Mouse (Mus musculus) stomach, postnatal 0 days (tissue): ENCODE data around the gene 4933405L10Rik. TPM values are rescaled to one million over a fixed set of nuclear protein-coding genes. Genes with fewer than 3 reads are reported as not detected.
A peak's percentile ranks its signal among the peaks of the same experiment; 100 is the strongest.

Source experiments
- ATAC-seq: fragments of 200-750 bp; cut with Nextera tagmentation; 2 replicates; pipeline ENCODE4 v1.8.0; 2017; ENCODE audit not compliant: low FRiP score, low TSS enrichment
- DNase-seq: peaks from one replicate; pipeline ENCODE4 v3.0.0-alpha.2; 2016; ENCODE audit warnings: low spot score
- H3K27ac ChIP-seq: fragments of 300-500 bp; sonication (generic); replicated peaks from 2 replicates; pipeline ENCODE4 v1.5.1; 2014; ENCODE audit warnings: mild to moderate bottlenecking, control low read depth
- H3K27me3 ChIP-seq: fragments of 300-500 bp; sonication (generic); 2 replicates; pipeline ENCODE4 v1.6.1; 2014; ENCODE audit warnings: low read length; ENCODE audit not compliant: control insufficient read depth, insufficient read depth
- H3K36me3 ChIP-seq: fragments of 300-500 bp; sonication (generic); 2 replicates; pipeline ENCODE4 v1.6.1; 2014; ENCODE audit warnings: low read length, mixed read lengths; ENCODE audit not compliant: control insufficient read depth, insufficient read depth
- H3K4me1 ChIP-seq: fragments of 300-500 bp; sonication (generic); replicated peaks from 2 replicates; pipeline ENCODE4 v1.6.1; 2014; ENCODE audit warnings: antibody characterized with exemption; ENCODE audit not compliant: control insufficient read depth, insufficient read depth
- H3K4me2 ChIP-seq: fragments of 300-500 bp; sonication (generic); replicated peaks from 2 replicates; pipeline ENCODE4 v1.6.1; 2014; ENCODE audit warnings: low read depth, mild to moderate bottlenecking, control low read depth, moderate library complexity
- H3K4me3 ChIP-seq: fragments of 300-500 bp; sonication (generic); 2 replicates; pipeline ENCODE4 v1.5.1; 2014; ENCODE audit warnings: low read depth, low read length, control low read depth
- H3K9ac ChIP-seq: fragments of 300-500 bp; sonication (generic); 2 replicates; pipeline ENCODE4 v1.6.1; 2014; ENCODE audit warnings: mild to moderate bottlenecking, low read length, control low read depth, mixed read lengths
- H3K9me3 ChIP-seq: fragments of 300-500 bp; sonication (generic); 2 replicates; pipeline ENCODE4 v1.6.1; 2016; ENCODE audit warnings: low read length; ENCODE audit not compliant: control insufficient read depth
- CTCF ChIP-seq: IDR thresholded peaks from 2 replicates; pipeline ENCODE4 v1.5.1; 2016; ENCODE audit warnings: antibody characterized with exemption, low read depth, mild to moderate bottlenecking, moderate library complexity
- EP300 ChIP-seq: optimal IDR thresholded peaks from 2 replicates; pipeline ENCODE3; 2016; ENCODE audit warnings: antibody characterized with exemption
- WGBS: fragments of 180-500 bp; shearing (Covaris S2); extraction: QIAGEN DNeasy Blood & Tissue Kit; methylation state at CpG from one replicate; pipeline ENCODE4 v1.1.7; 2014; 5-methylcytosine and 5-hydroxymethylcytosine counted together
- polyA plus RNA-seq: library from polyadenylated mRNA; unstranded; fragments of >200 nt; fragmentation: Nextera tagmentation; extraction: Ambion mirVana; gene quantifications from 2 replicates; pipeline ENCODE4 v1.2.1, GENCODE M21; 2015

Gene 4933405L10Rik
- 0.08 and 0.13 TPM in 2 replicates for polyA plus RNA-seq

DNA sequence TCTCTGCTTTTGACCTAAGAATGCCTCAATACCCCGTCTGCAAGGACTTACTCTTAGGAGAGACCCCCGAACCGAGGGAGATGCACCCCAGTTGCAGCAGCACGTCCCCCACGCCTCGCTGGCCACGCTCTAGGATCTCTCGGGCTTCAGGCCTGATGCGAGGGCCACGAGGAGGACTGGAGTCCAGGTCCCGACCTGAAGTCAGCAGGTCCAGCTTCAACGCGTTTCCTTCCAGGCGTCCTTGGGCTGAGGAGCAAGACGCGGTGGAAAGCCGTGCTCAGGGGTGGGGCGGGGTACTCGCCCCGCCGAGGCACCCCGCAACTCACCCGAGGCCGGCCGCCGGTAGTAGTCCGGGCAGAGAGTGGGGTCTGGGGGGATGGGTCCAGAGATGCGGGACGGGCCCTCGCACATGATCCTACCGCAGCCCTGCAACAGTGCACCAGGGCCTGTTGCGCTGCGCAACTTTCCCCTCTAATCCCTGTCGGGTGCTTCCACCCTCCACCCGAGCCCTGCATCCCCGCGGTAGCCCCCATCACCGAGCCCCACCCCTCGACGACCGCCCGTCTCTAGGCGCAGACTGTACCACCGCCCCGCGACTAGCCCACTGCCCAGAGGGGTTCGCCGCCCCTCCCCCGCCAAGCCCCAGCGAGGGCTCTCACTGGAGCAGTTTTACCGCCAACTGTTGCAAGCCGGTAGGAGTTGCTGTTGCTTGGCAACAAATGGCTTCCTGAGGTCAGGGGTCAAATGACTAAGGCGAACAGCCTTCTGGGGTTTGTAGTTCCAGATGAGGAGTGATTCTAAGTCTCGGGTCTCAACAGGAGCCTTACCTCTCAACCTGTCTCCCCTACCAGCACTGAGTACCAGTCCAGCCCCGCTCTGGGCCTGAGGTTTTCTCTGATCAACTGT, at the start of gene 4933405L10Rik, which contains the start of gene Enkd1:
4933405L10Rik (plus strand) TSS at position 158 of the 906 bp plus-strand sequence.
Enkd1 (minus strand) TSS at position 713 of the 906 bp plus-strand sequence.
- peak; percentile 73 for ATAC-seq
- H3K9me3 ChIP-seq, result no peaks in the 10 kb centered on the region
- H3K9ac ChIP-seq, result peak within 1 kb of the TSS; percentile 63
- 1% methylated on average over 54 of the region's 55 CpGs for WGBS
- peaks cover 8% of the 10 kb centered on the region for H3K36me3 ChIP-seq
- peak within 1 kb of the TSS; percentile 76 for H3K4me3 ChIP-seq
- no peak within 1 kb of the TSS for H3K27ac ChIP-seq
- no peaks in the 10 kb centered on the region for H3K4me1 ChIP-seq
- no peaks in the 10 kb centered on the region for H3K27me3 ChIP-seq
- TF ChIP-seq EP300 (no peak), CTCF (no peak)
- peak; percentile 84 for DNase-seq
- H3K4me2 ChIP-seq, result peak within 1 kb of the TSS; percentile 97

DNA sequence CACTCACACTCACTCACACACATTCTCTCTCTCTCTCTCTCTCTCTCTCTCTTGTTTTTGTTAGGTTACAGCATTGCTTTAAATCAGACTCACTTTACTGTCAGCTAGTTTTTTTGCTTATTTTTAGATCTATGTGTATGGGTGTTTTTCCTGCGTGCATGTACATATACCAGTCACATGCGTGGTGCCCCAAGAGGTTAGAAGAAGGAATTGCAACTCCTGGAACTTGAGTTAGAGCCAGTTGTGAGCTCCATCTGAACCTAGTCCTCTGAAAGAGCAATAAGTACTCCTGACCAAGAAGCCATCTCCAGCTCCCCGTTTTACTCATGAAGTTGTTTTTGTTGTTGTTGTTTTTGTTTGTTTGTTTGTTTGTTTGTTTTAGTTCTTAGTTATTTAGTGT, 46.3 kb upstream of the 4933405L10Rik start:
- no peaks in the 10 kb centered on the region for H3K4me1 ChIP-seq
- no peak overlapping the region for H3K9ac ChIP-seq
- H3K27me3 ChIP-seq, result no peaks in the 10 kb centered on the region
- ATAC-seq (no peak), DNase-seq (no peak)
- 70% methylated on average over 3 of the region's 3 CpGs for WGBS
- no peak overlapping the region for H3K4me2 ChIP-seq
- H3K4me3 ChIP-seq, result no peak overlapping the region
- H3K27ac ChIP-seq, result no peak overlapping the region
- TF ChIP-seq CTCF (peak; percentile 69), EP300 (no peak)
- peaks cover 12% of the 10 kb centered on the region for H3K36me3 ChIP-seq
- H3K9me3 ChIP-seq, result no peaks in the 10 kb centered on the region

DNA sequence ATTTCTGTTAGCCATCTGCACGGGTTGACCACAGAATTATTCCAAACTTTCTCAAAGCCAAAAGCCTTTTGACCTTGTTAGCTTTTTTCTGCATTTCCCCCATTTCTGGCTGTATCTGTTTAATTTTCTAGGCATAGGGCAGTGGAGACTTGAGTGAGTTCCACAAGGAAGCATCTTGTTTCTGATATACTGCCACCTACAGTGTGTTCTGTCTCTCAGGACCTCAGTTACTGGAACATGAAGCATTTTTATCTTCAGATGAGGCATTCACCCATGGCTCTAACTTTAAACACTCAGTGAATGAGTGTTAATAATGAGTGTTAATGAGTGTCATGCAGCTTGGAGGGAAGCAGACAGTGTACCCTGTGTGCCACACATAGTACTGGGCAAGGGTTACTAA, 29.6 kb upstream of the 4933405L10Rik start:
- Histone ChIP-seq H3K4me2 (no peak overlapping the region), H3K9me3 (no peaks in the 10 kb centered on the region), H3K27ac (no peak overlapping the region), H3K4me3 (no peak overlapping the region), H3K9ac (no peak overlapping the region), H3K27me3 (no peaks in the 10 kb centered on the region), H3K4me1 (no peaks in the 10 kb centered on the region), H3K36me3 (peaks cover 31% of the 10 kb centered on the region)
- no peak for DNase-seq
- peak; percentile 56 for TF ChIP-seq CTCF
- TF ChIP-seq EP300, result no peak
- ATAC-seq, result no peak
- 59% methylated on average over 1 of the region's 1 CpGs for WGBS

DNA sequence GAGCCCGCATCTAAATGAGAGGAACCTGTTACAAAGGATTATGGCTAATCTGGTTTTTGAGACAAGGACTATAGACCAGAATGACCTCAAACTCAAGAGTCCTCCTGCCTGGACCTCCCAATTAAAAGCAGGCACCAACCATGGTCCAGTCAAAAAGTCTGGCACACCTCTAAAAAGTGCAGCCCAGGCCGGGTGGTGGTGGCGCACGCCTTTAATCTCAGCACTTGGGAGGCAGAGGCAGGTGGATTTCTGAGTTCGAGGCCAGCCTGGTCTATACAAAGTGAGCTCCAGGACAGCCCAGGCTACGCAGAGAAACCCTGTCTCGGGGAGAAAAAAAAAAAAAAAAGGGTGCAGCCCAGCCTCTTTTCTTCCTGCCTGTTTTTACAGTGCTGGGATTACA, 22.1 kb upstream of the 4933405L10Rik start:
- ATAC-seq, result no peak
- Histone ChIP-seq H3K4me1 (no peaks in the 10 kb centered on the region), H3K4me2 (no peak overlapping the region), H3K4me3 (no peak overlapping the region), H3K27me3 (no peaks in the 10 kb centered on the region), H3K27ac (no peak overlapping the region), H3K36me3 (peaks cover 14% of the 10 kb centered on the region), H3K9me3 (no peaks in the 10 kb centered on the region), H3K9ac (no peak overlapping the region)
- WGBS, result 79% methylated on average over 7 of the region's 7 CpGs
- TF ChIP-seq CTCF (no peak), EP300 (no peak)
- no peak for DNase-seq

DNA sequence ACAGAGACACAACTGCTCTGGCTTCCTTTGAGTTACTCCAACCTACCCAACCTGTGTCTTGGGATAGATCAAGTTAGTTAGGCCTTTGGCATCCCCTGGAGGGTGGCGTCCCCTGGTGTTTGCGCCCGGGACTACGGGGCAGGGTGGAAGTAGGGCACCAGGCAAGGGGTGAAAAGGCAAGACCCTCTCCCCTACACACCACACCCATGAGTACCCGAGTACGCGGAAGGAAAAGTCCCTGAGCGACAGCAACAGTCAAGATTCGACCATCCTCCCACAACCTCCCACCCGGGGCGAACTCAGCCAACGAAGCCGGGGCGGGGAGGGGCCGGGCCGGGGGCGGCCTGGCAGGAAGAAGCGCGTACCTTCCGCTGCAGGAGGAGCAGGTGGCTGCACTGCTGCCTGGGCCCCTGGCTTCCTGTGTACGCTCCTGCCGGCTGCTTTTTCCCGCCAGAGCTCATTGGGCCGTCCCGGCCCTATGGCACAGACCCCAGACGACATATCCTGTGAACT, 21.6 kb upstream of the 4933405L10Rik start, which contains the start of gene Carmil2:
Carmil2 (plus strand) TSS at position 479 of the 513 bp plus-strand sequence.
- H3K9me3 ChIP-seq, result no peaks in the 10 kb centered on the region
- H3K4me2 ChIP-seq, result peak within 1 kb of the TSS; percentile 42
- peak; percentile 85 for TF ChIP-seq CTCF
- no peak for TF ChIP-seq EP300
- DNase-seq (peak; percentile 71), ATAC-seq (peak; percentile 47)
- H3K27me3 ChIP-seq, result no peaks in the 10 kb centered on the region
- 0 out of 2 replicates have a peak within 1 kb of the TSS, but pooled peaks have one; percentile 8 for H3K4me3 ChIP-seq
- H3K36me3 ChIP-seq, result peaks cover 9% of the 10 kb centered on the region
- H3K27ac ChIP-seq, result no peak within 1 kb of the TSS
- H3K9ac ChIP-seq, result no peak within 1 kb of the TSS
- H3K4me1 ChIP-seq, result no peaks in the 10 kb centered on the region
- WGBS, result 7% methylated on average over 26 of the region's 26 CpGs
